Mouse (Mus musculus): ENCODE results near the gene Dnajc16. TPM values are rescaled to one million over a fixed set of nuclear protein-coding genes. Genes with fewer than 3 reads are reported as not detected.

The Dnajc16 gene
- polyA plus RNA-seq, 1 experiment, result 9.1 TPM

DNA sequence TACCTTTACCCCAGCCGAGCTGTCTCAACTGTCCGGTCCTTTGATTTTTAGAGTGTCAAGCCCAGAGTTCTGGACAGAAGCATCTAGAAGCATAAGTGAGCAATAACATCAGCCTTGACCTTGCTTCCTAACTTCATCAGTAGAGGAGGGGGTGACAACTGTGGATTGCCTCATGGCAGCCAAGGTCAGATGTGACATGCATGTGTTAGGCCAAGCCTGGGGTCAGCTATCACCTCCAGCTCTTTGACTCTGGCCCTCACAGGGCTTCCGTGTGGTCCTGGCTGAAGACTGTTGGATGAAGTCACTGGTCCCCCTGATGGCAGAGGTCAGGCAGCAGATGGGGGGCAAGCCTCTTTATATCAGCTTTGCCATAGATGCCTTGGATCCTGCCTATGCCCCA, 33.6 kb downstream of the Dnajc16 start:
- H3K27me3 ChIP-seq (ENCODE audit: control insufficient read depth, insufficient read depth, low read length, poor library complexity, severe bottlenecking), result no peaks in the 10 kb centered on the region
- TF ChIP-seq POLR2A (IDR thresholded peaks at IDR 0.05; ENCODE audit: insufficient read depth, low read length) (no peak), EP300 (IDR thresholded peaks at IDR 0.05; ENCODE audit: insufficient read depth, low read depth, low read length) (no peak), CTCF (IDR thresholded peaks at IDR 0.05; ENCODE audit: low read depth, low read length) (no peak)
- H3K4me1 ChIP-seq (ENCODE audit: control insufficient read depth, insufficient read depth, low read length), result no peaks in the 10 kb centered on the region
- H3K27ac ChIP-seq (ENCODE audit: insufficient read depth, low read length), result no peak overlapping the region
- H3K4me3 ChIP-seq (ENCODE audit: low read depth, low read length), result no peak overlapping the region
- no peak overlapping the region for H3K9ac ChIP-seq (ENCODE audit: low read depth, poor library complexity, severe bottlenecking)
- H3K36me3 ChIP-seq (ENCODE audit: control insufficient read depth, insufficient read depth, low read length, poor library complexity, severe bottlenecking), result no peaks in the 10 kb centered on the region
- H3K9me3 ChIP-seq (replicated peaks; ENCODE audit: control insufficient read depth, insufficient read depth, low read length, poor library complexity, severe bottlenecking), result no peaks in the 10 kb centered on the region

GRCm38 (mm10) chr4:141755375-141755930, 35.3 kb downstream of the Dnajc16 start:
- Histone ChIP-seq H3K4me1 (ENCODE audit: control insufficient read depth, insufficient read depth, low read length) (no peaks in the 10 kb centered on the region), H3K9me3 (replicated peaks; ENCODE audit: control insufficient read depth, insufficient read depth, low read length, poor library complexity, severe bottlenecking) (no peaks in the 10 kb centered on the region), H3K27me3 (ENCODE audit: control insufficient read depth, insufficient read depth, low read length, poor library complexity, severe bottlenecking) (no peaks in the 10 kb centered on the region), H3K9ac (ENCODE audit: low read depth, poor library complexity, severe bottlenecking) (no peak overlapping the region), H3K36me3 (ENCODE audit: control insufficient read depth, insufficient read depth, low read length, poor library complexity, severe bottlenecking) (no peaks in the 10 kb centered on the region), H3K27ac (ENCODE audit: insufficient read depth, low read length) (no peak overlapping the region), H3K4me3 (ENCODE audit: low read depth, low read length) (no peak overlapping the region)
- TF ChIP-seq EP300 (IDR thresholded peaks at IDR 0.05; ENCODE audit: insufficient read depth, low read depth, low read length), result no peak
- TF ChIP-seq CTCF (IDR thresholded peaks at IDR 0.05; ENCODE audit: low read depth, low read length), result no peak
- no peak for TF ChIP-seq POLR2A (IDR thresholded peaks at IDR 0.05; ENCODE audit: insufficient read depth, low read length)

DNA sequence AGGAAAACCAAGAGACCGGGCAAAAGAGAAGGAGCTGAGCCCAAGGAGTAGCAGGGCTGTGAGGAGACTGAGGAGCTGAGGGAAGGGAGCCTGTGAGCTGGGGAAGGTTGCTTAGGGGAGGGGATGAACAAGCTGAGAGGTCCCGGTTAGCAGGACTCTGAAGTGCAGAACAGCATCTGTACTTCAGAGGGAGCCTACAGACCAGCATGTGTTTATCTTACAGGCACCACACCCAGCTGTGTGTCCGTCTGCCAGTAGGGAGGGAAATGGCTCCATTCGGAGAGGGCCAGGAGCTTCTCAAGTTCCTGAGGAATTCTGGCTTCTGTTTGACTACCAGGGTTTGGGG, 38.7 kb downstream of the Dnajc16 start:
- no peaks in the 10 kb centered on the region for H3K27me3 ChIP-seq (ENCODE audit: control insufficient read depth, insufficient read depth, low read length, poor library complexity, severe bottlenecking)
- no peak overlapping the region for H3K9ac ChIP-seq (ENCODE audit: low read depth, poor library complexity, severe bottlenecking)

DNA sequence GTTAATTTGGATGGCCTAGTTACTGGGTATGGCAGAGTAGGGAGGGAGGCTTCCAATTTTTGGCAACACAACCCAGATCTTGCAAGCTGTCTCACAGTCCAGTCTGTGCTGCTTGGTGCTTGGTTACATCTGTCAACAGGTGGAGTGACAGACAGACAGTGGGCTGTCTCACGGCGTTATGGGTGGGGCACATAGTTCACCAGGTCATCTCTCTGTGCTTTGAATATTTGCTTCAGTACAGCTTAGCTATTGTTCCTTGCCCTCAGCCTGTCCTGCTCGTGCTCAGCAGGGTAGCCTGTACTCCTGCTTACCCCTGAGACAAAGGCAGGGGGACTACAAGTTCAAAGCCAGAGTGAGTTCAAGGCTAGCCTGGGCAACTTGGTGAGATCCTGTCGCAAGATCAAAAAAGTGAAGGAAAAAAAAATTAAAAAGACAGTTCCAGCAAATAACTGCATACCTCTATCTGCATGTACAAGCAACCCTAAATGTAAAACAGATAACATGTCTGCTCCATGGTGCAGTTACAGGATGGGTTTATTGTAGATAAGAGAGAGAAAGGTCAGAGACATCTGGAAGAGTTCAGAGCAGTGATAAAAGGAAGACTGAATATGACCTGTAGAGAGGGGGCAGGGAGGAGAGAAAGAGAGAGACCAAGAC, 39.2 kb downstream of the Dnajc16 start:
- Histone ChIP-seq H3K4me3 (ENCODE audit: low read depth, low read length) (no peak overlapping the region), H3K27me3 (ENCODE audit: control insufficient read depth, insufficient read depth, low read length, poor library complexity, severe bottlenecking) (no peaks in the 10 kb centered on the region), H3K4me1 (ENCODE audit: control insufficient read depth, insufficient read depth, low read length) (peaks cover 2% of the 10 kb centered on the region), H3K9me3 (replicated peaks; ENCODE audit: control insufficient read depth, insufficient read depth, low read length, poor library complexity, severe bottlenecking) (no peaks in the 10 kb centered on the region), H3K9ac (ENCODE audit: low read depth, poor library complexity, severe bottlenecking) (no peak overlapping the region), H3K36me3 (ENCODE audit: control insufficient read depth, insufficient read depth, low read length, poor library complexity, severe bottlenecking) (no peaks in the 10 kb centered on the region), H3K27ac (ENCODE audit: insufficient read depth, low read length) (no peak overlapping the region)
- TF ChIP-seq POLR2A (IDR thresholded peaks at IDR 0.05; ENCODE audit: insufficient read depth, low read length) (no peak), EP300 (IDR thresholded peaks at IDR 0.05; ENCODE audit: insufficient read depth, low read depth, low read length) (no peak), CTCF (IDR thresholded peaks at IDR 0.05; ENCODE audit: low read depth, low read length) (no peak)

More for the DNA sequence above, 38.7 kb downstream of the Dnajc16 start:
- H3K4me1 ChIP-seq (ENCODE audit: control insufficient read depth, insufficient read depth, low read length), result peaks cover 2% of the 10 kb centered on the region
- no peaks in the 10 kb centered on the region for H3K9me3 ChIP-seq (replicated peaks; ENCODE audit: control insufficient read depth, insufficient read depth, low read length, poor library complexity, severe bottlenecking)
- H3K27ac ChIP-seq (ENCODE audit: insufficient read depth, low read length), result no peak overlapping the region
- TF ChIP-seq EP300 (IDR thresholded peaks at IDR 0.05; ENCODE audit: insufficient read depth, low read depth, low read length) (no peak), CTCF (IDR thresholded peaks at IDR 0.05; ENCODE audit: low read depth, low read length) (no peak), POLR2A (IDR thresholded peaks at IDR 0.05; ENCODE audit: insufficient read depth, low read length) (no peak)
- no peaks in the 10 kb centered on the region for H3K36me3 ChIP-seq (ENCODE audit: control insufficient read depth, insufficient read depth, low read length, poor library complexity, severe bottlenecking)
- H3K4me3 ChIP-seq (ENCODE audit: low read depth, low read length), result no peak overlapping the region

DNA sequence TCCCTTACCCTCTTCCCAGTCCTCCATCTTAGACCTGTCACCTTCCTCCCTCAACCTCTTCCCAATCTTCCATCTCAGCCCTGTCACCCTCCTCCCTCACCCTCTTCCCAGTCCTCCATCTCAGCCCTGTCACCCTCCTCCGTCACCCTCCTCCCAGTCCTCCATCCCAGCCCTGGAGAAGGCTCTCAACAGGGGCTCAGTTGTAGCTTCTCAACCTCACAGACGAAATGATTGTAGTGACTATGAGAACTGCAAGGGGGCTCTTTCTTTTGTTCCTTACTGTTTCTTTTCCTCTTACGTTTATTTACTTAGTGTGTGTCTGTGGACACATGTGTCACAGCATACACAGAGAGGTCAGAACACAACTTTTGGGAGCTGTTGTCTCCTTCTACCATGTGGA, 39.9 kb downstream of the Dnajc16 start:
- H3K27me3 ChIP-seq (ENCODE audit: control insufficient read depth, insufficient read depth, low read length, poor library complexity, severe bottlenecking), result no peaks in the 10 kb centered on the region
- H3K9ac ChIP-seq (ENCODE audit: low read depth, poor library complexity, severe bottlenecking), result no peak overlapping the region
- no peaks in the 10 kb centered on the region for H3K9me3 ChIP-seq (replicated peaks; ENCODE audit: control insufficient read depth, insufficient read depth, low read length, poor library complexity, severe bottlenecking)
- peaks cover 2% of the 10 kb centered on the region for H3K4me1 ChIP-seq (ENCODE audit: control insufficient read depth, insufficient read depth, low read length)
- no peak overlapping the region for H3K4me3 ChIP-seq (ENCODE audit: low read depth, low read length)
- TF ChIP-seq CTCF (IDR thresholded peaks at IDR 0.05; ENCODE audit: low read depth, low read length) (no peak), EP300 (IDR thresholded peaks at IDR 0.05; ENCODE audit: insufficient read depth, low read depth, low read length) (no peak), POLR2A (IDR thresholded peaks at IDR 0.05; ENCODE audit: insufficient read depth, low read length) (no peak)
- H3K36me3 ChIP-seq (ENCODE audit: control insufficient read depth, insufficient read depth, low read length, poor library complexity, severe bottlenecking), result no peaks in the 10 kb centered on the region
- no peak overlapping the region for H3K27ac ChIP-seq (ENCODE audit: insufficient read depth, low read length)

DNA sequence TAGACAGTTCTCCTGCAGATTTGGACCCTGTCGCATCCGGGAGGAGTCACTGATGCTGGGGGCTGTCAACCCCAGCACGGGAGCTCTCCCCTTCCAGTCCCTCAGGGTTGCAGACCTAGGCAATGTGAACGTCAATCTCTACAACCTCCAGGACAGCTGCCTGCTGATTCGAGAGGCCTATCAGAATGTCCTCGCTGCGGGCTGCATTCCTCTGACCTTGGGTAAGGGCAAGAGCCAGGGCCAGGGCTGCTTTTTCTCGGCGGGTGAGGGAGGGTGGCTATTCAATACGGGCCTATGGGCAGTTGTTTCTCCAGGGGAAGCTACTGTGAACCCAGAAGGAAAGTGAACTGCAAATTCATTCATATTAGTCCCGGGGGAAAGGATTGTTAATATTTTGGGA, 41.2 kb downstream of the Dnajc16 start:
- Histone ChIP-seq H3K27me3 (ENCODE audit: control insufficient read depth, insufficient read depth, low read length, poor library complexity, severe bottlenecking) (no peaks in the 10 kb centered on the region), H3K9me3 (replicated peaks; ENCODE audit: control insufficient read depth, insufficient read depth, low read length, poor library complexity, severe bottlenecking) (no peaks in the 10 kb centered on the region), H3K4me3 (ENCODE audit: low read depth, low read length) (no peak overlapping the region), H3K4me1 (ENCODE audit: control insufficient read depth, insufficient read depth, low read length) (peaks cover 2% of the 10 kb centered on the region), H3K9ac (ENCODE audit: low read depth, poor library complexity, severe bottlenecking) (no peak overlapping the region), H3K27ac (ENCODE audit: insufficient read depth, low read length) (no peak overlapping the region), H3K36me3 (ENCODE audit: control insufficient read depth, insufficient read depth, low read length, poor library complexity, severe bottlenecking) (no peaks in the 10 kb centered on the region)
- TF ChIP-seq POLR2A (IDR thresholded peaks at IDR 0.05; ENCODE audit: insufficient read depth, low read length), result no peak
- TF ChIP-seq CTCF (IDR thresholded peaks at IDR 0.05; ENCODE audit: low read depth, low read length), result no peak
- TF ChIP-seq EP300 (IDR thresholded peaks at IDR 0.05; ENCODE audit: insufficient read depth, low read depth, low read length), result no peak

All from ES-Bruce4 (cell line).